Mouse (Mus musculus): ENCODE measurements around the gene Clec4n.
"Not testable (repeated sequence)": the region's sequence is repeated elsewhere in the genome, so short reads cannot be mapped to it uniquely, and the experiment has no call there.

The Clec4n gene

DNA sequence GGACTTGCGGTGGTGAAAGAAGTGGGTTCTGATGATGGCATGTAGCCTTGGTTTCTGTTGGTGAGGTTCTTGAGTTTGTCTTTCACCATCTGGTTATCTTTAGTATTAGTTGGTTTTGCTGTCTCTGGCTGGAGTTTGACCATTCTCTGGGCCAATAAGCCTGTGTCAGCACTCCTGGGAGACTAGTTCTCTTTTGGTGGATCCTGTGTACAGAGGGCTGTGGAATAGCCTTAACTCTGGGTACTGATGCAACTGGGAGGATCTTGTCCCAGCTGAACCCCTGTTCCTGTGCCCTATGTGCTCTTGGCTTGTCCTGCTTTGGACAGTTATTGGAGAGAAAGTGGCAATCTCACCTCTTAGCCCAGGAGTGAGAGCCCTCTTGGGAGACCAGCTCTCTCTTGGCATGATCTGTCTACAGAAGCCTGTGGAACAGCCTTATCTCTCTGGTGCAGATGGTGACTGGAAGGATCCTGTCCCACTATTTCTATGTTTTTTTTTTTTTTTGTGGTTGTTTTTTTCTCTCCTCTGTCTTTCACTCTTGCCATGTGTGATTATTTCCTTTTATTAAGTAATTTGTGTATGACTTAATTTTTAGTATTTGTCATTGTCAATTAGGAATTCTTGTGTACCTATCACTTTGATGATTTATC lies 63.2 kb downstream of the Clec4n start:
- no peak for DNase-seq (ENCODE audit: low spot score)

DNA sequence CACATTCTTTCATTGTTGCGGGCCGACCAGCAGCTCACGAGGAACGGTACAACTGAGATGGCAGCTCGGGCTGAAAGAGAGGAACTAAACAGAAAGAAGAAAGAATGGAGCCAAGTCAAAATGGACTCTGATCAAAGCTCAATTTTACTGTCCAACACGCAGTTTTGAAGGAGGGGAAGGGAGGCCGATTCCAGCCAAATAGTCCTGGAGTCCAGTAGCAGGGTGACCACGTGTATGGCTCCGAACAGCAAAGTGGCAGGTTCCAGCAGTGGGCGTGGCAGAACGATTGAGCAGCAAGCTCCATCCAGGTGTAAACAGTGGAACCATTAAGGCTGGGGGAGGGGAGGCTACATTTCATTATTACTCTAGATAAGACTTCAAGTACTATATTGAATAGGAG lies 63.9 kb downstream of the Clec4n start:
- DNase-seq (ENCODE audit: low spot score), result not testable (repeated sequence)

All from yolk sac, embryonic 10.5 days (tissue).